Mouse (Mus musculus) cortical plate, adult 2 months (tissue): ENCODE results near the gene Sufu.

Experiments
- CTCF ChIP-seq: fragments of 200-500 bp; IDR thresholded peaks from 2 replicates; pipeline ENCODE4 v1.5.1; 2011; ENCODE audit warnings: mild to moderate bottlenecking, control low read depth, low read length; ENCODE audit not compliant: insufficient read depth; ENCODE audit errors: extremely low read depth
- POLR2A ChIP-seq: fragments of 200-500 bp; IDR thresholded peaks from 2 replicates; pipeline ENCODE4 v1.6.1; 2011; ENCODE audit warnings: mild to moderate bottlenecking, low read length, control low read depth; ENCODE audit not compliant: insufficient read depth; ENCODE audit errors: extremely low read depth

- TF ChIP-seq CTCF (no peak), POLR2A (no peak)
Observed at GRCm38 (mm10) chr19:46349550-46349949, 47.1 kb upstream of the Sufu start.
